Mouse (Mus musculus) lung, adult 18-20 months (tissue): ENCODE results near the gene Ube2r2.

Experiments
- DNase-seq, 2 experiments: peaks; one replicate each; pipeline ENCODE4 v3.0.0; 2022; ENCODE audit warnings: mixed read lengths in 2 of 2

Gene Ube2r2

DNA sequence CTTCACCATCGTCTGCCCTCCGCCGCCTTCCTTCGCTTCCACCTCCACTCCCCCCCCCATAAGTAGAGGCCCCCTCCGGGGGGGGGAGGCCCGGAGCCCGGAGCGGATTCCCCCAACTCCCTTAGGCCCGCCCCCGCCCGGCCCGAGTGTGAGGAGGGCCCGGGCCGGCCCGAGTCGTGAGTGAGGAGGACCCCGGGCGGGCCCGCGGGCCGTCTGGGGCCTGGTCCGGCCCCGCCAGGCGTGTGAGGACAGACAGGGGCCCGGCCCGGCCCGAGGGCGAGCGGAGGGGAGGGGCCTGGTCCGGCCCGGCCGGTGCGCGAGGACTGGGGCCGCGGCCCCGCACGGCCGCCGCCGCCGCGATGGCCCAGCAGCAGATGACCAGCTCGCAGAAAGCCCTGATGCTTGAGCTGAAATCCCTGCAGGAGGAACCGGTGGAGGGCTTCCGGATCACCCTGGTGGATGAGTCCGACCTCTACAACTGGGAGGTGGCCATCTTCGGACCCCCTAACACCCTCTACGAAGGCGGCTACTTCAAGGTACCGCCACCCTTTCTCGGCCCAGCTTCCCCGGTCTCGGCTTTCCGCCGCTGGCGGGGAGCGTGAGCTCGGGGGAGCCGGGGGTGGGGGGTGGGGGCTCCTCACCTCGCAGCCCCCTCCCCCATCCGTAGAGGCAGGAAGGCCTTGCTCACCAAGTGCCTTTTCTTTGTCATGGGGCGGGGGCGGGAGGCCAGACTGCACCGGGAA, at the start of gene Ube2r2:
Ube2r2 (plus strand) TSS at position 33 of the 743 bp plus-strand sequence.
- peak; percentile 67 to 68 for DNase-seq

GRCm38 (mm10) chr4:41086947-41087346, 48.6 kb upstream of the Ube2r2 start:
- DNase-seq, result no peak

DNA sequence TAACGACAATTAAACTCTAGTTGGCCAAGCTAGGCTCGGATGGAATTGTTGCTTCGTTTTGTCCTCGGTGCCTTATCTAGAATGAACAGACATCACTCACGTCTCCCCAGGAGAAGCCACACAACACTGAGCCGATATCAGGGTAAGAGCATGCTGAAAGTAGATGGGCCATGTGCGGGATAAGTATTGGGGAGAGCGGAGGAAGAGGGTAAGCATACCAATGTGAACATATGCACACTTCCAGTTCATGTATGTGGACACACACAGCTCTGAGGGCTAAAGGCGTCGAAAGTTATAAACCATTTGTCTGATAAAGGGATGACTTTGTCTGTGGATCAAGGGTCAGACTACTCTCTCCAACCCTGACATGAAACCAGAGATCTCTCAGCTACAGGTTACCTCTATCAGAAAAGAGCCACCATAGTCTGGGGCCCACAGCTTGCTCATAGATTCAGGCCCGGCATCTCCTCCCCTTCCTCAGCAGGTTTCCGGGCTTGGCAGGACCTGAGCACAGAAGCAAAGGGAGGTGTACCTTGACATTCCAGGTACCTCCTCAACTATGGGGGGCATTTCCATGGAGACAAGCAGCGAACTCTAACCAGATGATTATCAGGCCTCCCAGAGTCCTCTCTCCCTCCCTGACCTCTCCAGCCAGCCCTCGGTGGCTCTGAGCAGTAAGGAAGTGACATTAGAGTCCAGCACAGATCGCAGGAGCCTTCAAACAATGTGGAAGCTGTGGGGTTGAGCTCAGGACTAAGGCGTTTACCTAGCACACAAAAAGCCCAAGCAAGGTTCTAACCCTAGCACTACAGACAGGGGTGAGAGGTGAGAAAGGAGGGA, 47.9 kb upstream of the Ube2r2 start:
- DNase-seq, result no peak

GRCm38 (mm10) chr4:41089189-41089588, 46.4 kb upstream of the Ube2r2 start:
- DNase-seq, result no peak

DNA sequence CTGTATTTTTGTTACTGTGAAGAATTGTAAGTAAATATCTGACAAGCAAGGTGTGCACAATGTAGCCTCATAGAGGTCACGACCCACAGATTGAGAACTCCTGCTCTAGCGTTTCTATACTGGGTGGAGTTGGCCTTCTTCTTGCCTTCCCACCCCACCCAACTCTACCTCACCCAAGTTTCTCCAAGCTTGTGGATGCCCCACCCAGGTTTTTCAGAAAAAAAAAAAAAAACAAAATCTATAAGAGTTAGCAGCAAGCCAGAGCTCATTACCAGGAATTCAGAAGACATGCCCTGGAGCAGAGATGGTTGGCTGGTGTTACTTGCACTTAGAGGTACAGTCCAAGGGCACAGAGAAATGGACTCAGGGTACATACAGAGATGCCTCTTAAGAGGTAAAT, 45.8 kb upstream of the Ube2r2 start:
- no peak for DNase-seq

GRCm38 (mm10) chr4:41091391-41091790, 44.2 kb upstream of the Ube2r2 start:
- DNase-seq, result no peak

DNA sequence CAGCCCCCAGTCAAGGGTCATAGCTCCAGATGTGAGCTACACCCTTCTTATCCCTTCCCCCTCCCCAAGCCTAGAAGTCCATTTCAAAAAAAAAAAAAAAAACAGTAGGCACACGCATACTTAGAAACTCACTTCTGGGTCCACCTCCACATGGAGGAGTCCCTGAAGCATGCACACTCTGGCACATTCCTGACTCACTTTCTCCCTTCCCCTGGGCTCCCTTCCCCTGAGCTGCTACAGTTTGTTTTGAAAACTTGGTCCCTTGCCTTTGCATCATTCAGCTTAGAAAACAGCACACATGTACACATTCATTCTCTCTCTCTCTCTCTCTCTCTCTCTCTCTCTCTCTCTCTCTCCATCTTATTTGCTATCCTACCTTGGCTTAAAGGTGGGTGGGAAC, 42.6 kb upstream of the Ube2r2 start:
- DNase-seq, result no peak

DNA sequence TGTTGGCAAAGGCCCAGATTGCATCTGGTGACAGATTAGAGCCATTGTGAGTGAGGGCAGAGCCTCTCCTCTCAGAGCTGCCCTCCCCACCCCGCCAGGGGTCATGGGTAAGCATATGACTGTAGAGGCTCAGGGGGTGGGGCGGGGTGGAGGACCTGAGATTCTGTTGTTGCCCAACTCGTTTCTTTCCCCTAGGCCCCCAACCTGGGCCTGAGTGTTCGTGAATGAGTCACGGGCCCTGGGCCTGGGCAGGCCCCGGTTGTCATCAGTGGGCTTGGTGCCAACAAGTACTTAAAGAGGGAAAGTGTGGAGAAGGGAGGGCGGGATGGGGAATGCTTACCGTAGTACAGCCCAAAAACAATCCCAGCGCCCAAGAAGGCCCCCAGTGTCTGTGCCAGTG, 41.2 kb upstream of the Ube2r2 start:
- DNase-seq, result peak; percentile 31 to 70

DNA sequence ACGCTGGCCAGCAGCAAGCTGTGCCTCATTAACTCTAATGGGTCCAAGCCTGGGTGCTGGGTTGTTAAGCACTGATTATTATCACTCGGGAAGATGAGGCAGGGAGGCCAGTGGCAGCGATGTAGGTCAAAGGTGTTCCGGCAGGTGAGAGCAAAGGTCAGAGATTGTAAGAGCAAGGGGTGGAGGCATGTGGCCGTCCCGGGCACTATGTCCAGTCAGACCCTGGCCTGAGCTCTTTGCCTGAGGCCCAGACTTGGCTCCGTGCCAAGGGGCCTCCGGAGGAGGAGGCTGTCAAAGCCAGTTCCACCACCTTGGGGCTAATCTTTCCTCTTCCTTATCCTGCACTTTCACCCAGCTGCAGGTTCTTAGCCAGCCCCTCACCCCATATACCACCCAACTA, 39.4 kb upstream of the Ube2r2 start:
- peak in 1 of 2 experiments; percentile 21 for DNase-seq

GRCm38 (mm10) chr4:41096794-41097193, 38.7 kb upstream of the Ube2r2 start:
- DNase-seq, result no peak

- no peak for DNase-seq
These were observed 38.2 kb upstream of the Ube2r2 start for GRCm38 (mm10) chr4:41097381-41097780.

GRCm38 (mm10) chr4:41097871-41098576, 37.5 kb upstream of the Ube2r2 start, which contains the start of gene Aqp3:
Gene Aqp3 (minus strand): TSS chr4:41098183.
- peak; percentile 28 to 43 for DNase-seq

- no peak for DNase-seq
These were observed 37.0 kb upstream of the Ube2r2 start for GRCm38 (mm10) chr4:41098577-41098951.

GRCm38 (mm10) chr4:41100986-41101385, 34.6 kb upstream of the Ube2r2 start:
- DNase-seq, result no peak

DNA sequence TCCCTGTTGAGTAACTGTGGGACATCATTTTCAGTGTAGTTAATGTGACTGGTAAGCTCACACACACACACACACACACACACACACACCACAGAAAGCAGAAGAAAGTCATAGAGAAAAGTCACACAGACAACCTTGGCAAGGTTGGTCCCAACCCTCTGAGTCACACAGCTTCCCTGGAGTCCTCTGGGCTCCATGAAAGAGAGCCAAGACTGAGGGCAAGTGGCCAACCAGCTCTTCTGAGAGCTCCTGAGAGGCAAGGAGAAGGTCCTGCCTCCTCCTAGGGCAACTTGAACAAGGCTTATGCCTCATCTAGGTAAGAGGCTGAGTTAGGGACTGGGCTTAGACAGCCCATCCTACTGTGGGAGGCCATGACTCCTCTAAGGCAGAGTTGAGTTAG, 32.6 kb upstream of the Ube2r2 start:
- peak; percentile 51 to 66 for DNase-seq

DNA sequence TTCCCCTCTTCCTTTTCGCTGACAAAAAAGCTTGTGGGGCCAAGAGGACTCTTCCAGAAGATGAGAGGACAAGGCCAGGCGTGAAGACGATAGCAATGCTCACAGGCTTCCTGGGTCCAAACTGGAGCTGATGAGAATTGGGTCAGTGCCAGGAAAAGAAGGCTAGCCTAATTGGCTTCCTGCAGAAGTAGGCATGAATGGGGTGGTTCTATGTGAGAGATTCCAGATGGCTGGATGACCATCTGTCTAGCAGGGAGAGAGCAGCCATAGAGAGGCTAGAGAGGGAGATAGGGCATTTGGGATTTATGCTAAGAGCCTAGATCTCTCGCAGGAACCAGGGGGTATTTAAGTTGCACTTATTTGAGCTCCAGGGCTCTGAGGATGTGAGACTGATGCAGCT, 28.1 kb upstream of the Ube2r2 start:
- no peak for DNase-seq

DNA sequence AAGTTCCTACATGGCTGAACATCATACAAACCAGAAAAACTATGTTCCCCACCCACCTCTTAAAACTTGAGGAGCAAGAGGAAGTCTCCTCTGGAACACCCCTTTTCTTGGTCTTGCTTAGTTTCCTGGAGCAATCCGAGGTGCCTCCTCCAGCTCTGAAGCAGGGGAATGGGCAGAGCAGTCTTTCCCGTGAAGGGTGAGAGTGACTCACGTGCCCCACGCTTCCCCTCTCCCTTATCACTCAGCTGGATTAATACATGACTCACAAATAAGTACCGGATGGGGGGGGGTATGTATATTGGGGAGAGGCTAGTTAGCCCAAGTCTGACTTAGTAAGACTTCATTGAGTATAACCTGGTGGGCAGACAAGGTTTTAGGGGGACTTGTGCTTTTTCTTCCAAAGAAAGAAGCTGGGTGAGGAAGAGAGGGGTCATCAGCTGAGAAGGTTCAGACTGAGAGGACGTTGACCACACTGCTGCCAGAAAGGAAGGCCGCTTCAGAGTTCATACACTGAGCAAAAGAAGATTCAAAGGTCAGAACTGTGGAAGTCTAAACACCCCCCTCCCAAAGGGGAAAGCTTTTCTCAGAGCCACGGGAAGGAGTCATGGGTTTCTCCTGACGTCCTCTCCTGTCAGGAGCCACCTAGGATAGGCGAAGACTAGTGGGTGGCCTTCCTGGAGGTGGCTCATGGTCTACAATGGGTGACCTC, 26.7 kb upstream of the Ube2r2 start:
- no peak for DNase-seq

GRCm38 (mm10) chr4:41114358-41115070, 21.0 kb upstream of the Ube2r2 start:
- DNase-seq, result no peak

GRCm38 (mm10) chr4:41115074-41115473, 20.5 kb upstream of the Ube2r2 start:
- no peak for DNase-seq

- DNase-seq, result no peak
These were observed 19.8 kb upstream of the Ube2r2 start for GRCm38 (mm10) chr4:41115793-41116192.

- no peak for DNase-seq
These were observed 18.7 kb upstream of the Ube2r2 start for GRCm38 (mm10) chr4:41116817-41117216.

DNA sequence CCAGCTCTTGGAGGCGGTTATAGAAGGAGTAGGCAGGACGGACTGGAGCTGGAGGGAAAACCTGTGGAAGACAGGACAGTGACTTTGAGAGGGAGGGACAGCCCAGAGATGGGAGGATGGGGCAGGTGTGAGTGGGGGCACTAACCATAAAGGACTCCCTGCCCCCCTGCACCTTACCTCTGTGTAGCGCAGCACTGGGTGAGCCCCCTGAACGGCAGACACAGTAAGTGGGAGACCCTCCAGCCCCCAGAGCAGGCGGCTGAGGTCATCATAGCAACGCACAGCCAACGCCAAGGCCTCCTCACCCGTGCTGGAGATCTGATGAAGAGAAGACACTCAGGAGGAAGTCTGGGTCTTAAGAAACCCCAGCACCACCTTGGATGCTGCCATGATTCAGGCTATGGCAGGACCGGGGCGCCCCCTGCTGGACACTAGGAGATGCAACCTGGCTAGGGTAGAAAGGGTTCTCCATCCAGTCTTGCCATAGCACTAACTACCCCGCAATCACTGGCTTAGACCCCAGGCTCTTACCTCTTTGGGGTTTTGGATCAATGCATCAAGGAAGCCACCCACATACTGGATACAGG, 16.7 kb upstream of the Ube2r2 start:
- peak; percentile 37 to 54 for DNase-seq
